Mouse (Mus musculus) MEL (cell line): ENCODE measurements at regions not wholly inside any gene's neighbourhood (a gene's known extent, or its start where the extent isn't known, plus 50 kb on each side); places are given as distances from the start of the nearest gene placed in this dataset.

Source experiments
- CTCF ChIP-seq, 3 experiments: IDR thresholded peaks in 2 of 3; conservative IDR thresholded peaks in 1 of 3; 2 replicates each; pipeline ENCODE4 v1.5.1; 2011 to 2012; ENCODE audit warnings: low read length in 3 of 3, low read depth in 2 of 3, mild to moderate bottlenecking in 2 of 3, improper control_type of control experiment in 1 of 3, inconsistent platforms in 1 of 3, mixed read lengths in 1 of 3, moderate library complexity in 1 of 3; ENCODE audit not compliant: control insufficient read depth in 1 of 3, insufficient read depth in 1 of 3, poor library complexity in 1 of 3, severe bottlenecking in 1 of 3
- E2F4 ChIP-seq: IDR thresholded peaks from 2 replicates; pipeline ENCODE4 v1.6.1; 2011; ENCODE audit warnings: low read depth, low read length, improper control_type of control experiment, borderline replicate concordance
- ELF1 ChIP-seq: IDR thresholded peaks from 2 replicates; pipeline ENCODE4 v1.6.1; 2014; ENCODE audit warnings: low read depth, mild to moderate bottlenecking, inconsistent platforms, low read length, improper control_type of control experiment, moderate library complexity
- EP300 ChIP-seq, 2 experiments: IDR thresholded peaks; 2 replicates each; pipeline ENCODE4 v1.6.1; 2011; ENCODE audit warnings: improper control_type of control experiment in 2 of 2, low read length in 2 of 2, low read depth in 1 of 2, mild to moderate bottlenecking in 1 of 2
- MAFK ChIP-seq: IDR thresholded peaks from 2 replicates; pipeline ENCODE4 v1.6.1; 2011; ENCODE audit warnings: low read depth, mild to moderate bottlenecking, low read length, improper control_type of control experiment, borderline replicate concordance
- MAZ ChIP-seq: IDR thresholded peaks from 2 replicates; pipeline ENCODE4 v1.6.1; 2012; ENCODE audit warnings: low read depth, mild to moderate bottlenecking, inconsistent platforms, low read length, improper control_type of control experiment
- MEF2A ChIP-seq: IDR thresholded peaks from 2 replicates; pipeline ENCODE4 v1.6.1; 2014; ENCODE audit warnings: low read depth, mild to moderate bottlenecking, inconsistent platforms, low read length, improper control_type of control experiment; ENCODE audit not compliant: poor library complexity, insufficient replicate concordance, severe bottlenecking; ENCODE audit errors: extremely low read depth
- NRF1 ChIP-seq: IDR thresholded peaks from 2 replicates; pipeline ENCODE4 v1.6.1; 2014; ENCODE audit warnings: low read depth, mild to moderate bottlenecking, inconsistent platforms, low read length, improper control_type of control experiment, moderate library complexity; ENCODE audit not compliant: poor library complexity, insufficient read depth, severe bottlenecking
- POLR2A ChIP-seq, 2 experiments: IDR thresholded peaks; 2 replicates each; pipeline ENCODE4 v1.6.1; 2011 to 2012; ENCODE audit warnings: low read length in 2 of 2, mild to moderate bottlenecking in 2 of 2, control low read depth in 1 of 2, improper control_type of control experiment in 1 of 2, low read depth in 1 of 2, moderate library complexity in 1 of 2; ENCODE audit not compliant: control insufficient read depth in 1 of 2, insufficient read depth in 1 of 2, poor library complexity in 1 of 2
- RCOR1 ChIP-seq: IDR thresholded peaks from 2 replicates; pipeline ENCODE4 v1.6.1; 2012; ENCODE audit warnings: low read depth, mild to moderate bottlenecking, inconsistent platforms, low read length, improper control_type of control experiment
- SIN3A ChIP-seq: IDR thresholded peaks from 2 replicates; pipeline ENCODE4 v1.6.1; 2012; ENCODE audit warnings: low read length, improper control_type of control experiment, inconsistent platforms
- TCF12 ChIP-seq: IDR thresholded peaks from 2 replicates; pipeline ENCODE4 v1.6.1; 2014; ENCODE audit warnings: low read depth, mild to moderate bottlenecking, inconsistent platforms, low read length, improper control_type of control experiment, moderate library complexity
- ZKSCAN1 ChIP-seq: IDR thresholded peaks from 2 replicates; pipeline ENCODE4 v1.6.1; 2012; ENCODE audit warnings: low read depth, mild to moderate bottlenecking, inconsistent platforms, low read length, improper control_type of control experiment, moderate library complexity

DNA sequence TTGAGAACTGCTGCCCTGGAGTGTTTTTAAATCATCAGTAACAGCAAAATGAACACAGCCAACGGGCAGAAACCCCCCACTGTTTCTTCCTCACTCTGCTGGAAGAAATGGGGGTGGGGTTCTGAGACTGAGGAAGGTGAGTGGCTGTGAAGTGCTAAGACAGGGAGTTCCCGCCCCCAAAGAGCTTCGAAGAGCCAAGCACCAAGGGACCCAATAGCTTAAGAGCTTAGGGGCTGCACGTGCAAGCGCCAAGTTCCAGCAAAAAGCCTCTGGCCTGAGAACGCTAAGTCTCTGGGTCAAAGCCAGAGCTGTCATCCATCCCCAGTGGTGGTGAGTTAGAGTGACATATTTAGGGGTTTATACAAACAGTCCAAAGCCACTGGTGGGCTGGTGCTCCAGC, 55.1 kb upstream of the Pcbd1 start:
- TF ChIP-seq EP300 (IDR thresholded peaks at IDR 0.05; ENCODE audit: low read depth in 1 of 2, low read length in 2 of 2) = no peak
- no peak for TF ChIP-seq POLR2A (IDR thresholded peaks at IDR 0.05; ENCODE audit: control insufficient read depth in 1 of 2, insufficient read depth in 1 of 2, low read depth in 1 of 2, low read length in 2 of 2, poor library complexity in 1 of 2)
- TF ChIP-seq CTCF (IDR thresholded peaks at IDR 0.05 in 2 of 3, conservative IDR thresholded peaks at IDR 0.05 in 1 of 3; ENCODE audit: control insufficient read depth in 1 of 3, insufficient read depth in 1 of 3, low read depth in 2 of 3, low read length in 3 of 3, poor library complexity in 1 of 3, severe bottlenecking in 1 of 3) = no peak
- TF ChIP-seq MAFK = no peak
- TF ChIP-seq ELF1 = no peak
- no peak for TF ChIP-seq NRF1
- no peak for TF ChIP-seq RCOR1
- no peak for TF ChIP-seq E2F4
- TF ChIP-seq TCF12 = no peak
- TF ChIP-seq ZKSCAN1 = no peak
- TF ChIP-seq SIN3A = no peak
- TF ChIP-seq MEF2A = no peak
- TF ChIP-seq MAZ = no peak
